Mouse (Mus musculus) common myeloid progenitor, adult 5-6 weeks (primary cell): ENCODE measurements at regions not wholly inside any gene's neighbourhood (a gene's known extent, or its start where the extent isn't known, plus 50 kb on each side); places are given as distances from the start of the nearest gene placed in this dataset.

Source experiments
- ATAC-seq: replicated peaks from 2 replicates; pipeline ENCODE4 v1.8.0; 2016; ENCODE audit warnings: low read depth, mild to moderate bottlenecking, moderate TSS enrichment, inconsistent platforms; ENCODE audit not compliant: poor library complexity, severe bottlenecking

- no peak for ATAC-seq
Observed at GRCm38 (mm10) chr12:56275556-56276242, 70.0 kb downstream of the Mbip start.

- no peak for ATAC-seq
Observed at GRCm38 (mm10) chr12:56265049-56265448, 80.6 kb downstream of the Mbip start.

- no peak for ATAC-seq
Observed at GRCm38 (mm10) chr12:56261471-56261870, 84.2 kb downstream of the Mbip start.

- no peak for ATAC-seq
Observed at GRCm38 (mm10) chr12:56258401-56259050, 87.2 kb downstream of the Mbip start.

GRCm38 (mm10) chr12:56256243-56256881 lies 89.3 kb downstream of the Mbip start:
- ATAC-seq = no peak

GRCm38 (mm10) chr12:56252612-56253444 lies 92.9 kb downstream of the Mbip start:
- no peak for ATAC-seq

- no peak for ATAC-seq
Observed at GRCm38 (mm10) chr12:56250262-56250661, 95.4 kb downstream of the Mbip start.

GRCm38 (mm10) chr12:56246406-56246805 lies 99.3 kb downstream of the Mbip start:
- no peak for ATAC-seq

- ATAC-seq = no peak
Observed at GRCm38 (mm10) chr12:56242803-56243202, 102.9 kb downstream of the Mbip start.

GRCm38 (mm10) chr12:56241735-56242134 lies 104.0 kb downstream of the Mbip start:
- ATAC-seq = peak; percentile 99

GRCm38 (mm10) chr12:56240206-56240605 lies 105.5 kb downstream of the Mbip start:
- no peak for ATAC-seq

GRCm38 (mm10) chr12:56234571-56234970 lies 111.1 kb downstream of the Mbip start:
- ATAC-seq = no peak

GRCm38 (mm10) chr12:56233209-56233608 lies 112.5 kb downstream of the Mbip start:
- ATAC-seq = no peak

GRCm38 (mm10) chr12:56224142-56224895 lies 121.4 kb downstream of the Mbip start:
- no peak for ATAC-seq

- ATAC-seq = no peak
Observed at GRCm38 (mm10) chr12:56193524-56193923, 152.2 kb downstream of the Mbip start.

- ATAC-seq = no peak
Observed at GRCm38 (mm10) chr12:56189562-56189961, 156.1 kb downstream of the Mbip start.

GRCm38 (mm10) chr12:56160736-56161135 lies 185.0 kb downstream of the Mbip start:
- no peak for ATAC-seq

- ATAC-seq = no peak
Observed at GRCm38 (mm10) chr12:56144359-56144758, 201.3 kb downstream of the Mbip start.

GRCm38 (mm10) chr12:56143789-56144188 lies 201.9 kb downstream of the Mbip start:
- ATAC-seq = no peak

- ATAC-seq = no peak
Observed at GRCm38 (mm10) chr12:56114446-56114845, 231.2 kb downstream of the Mbip start.
